Mouse (Mus musculus): ENCODE measurements around the gene Slit1.

- no peak for TF ChIP-seq POLR2A (IDR thresholded peaks at IDR 0.05; ENCODE audit: borderline replicate concordance, control insufficient read depth, low read depth, low read length)
- TF ChIP-seq CTCF (IDR thresholded peaks at IDR 0.05; ENCODE audit: control insufficient read depth, insufficient read depth, low read length), result no peak
Observed at GRCm38 (mm10) chr19:41589026-41589425, 154.4 kb downstream of the Slit1 start.

Measured in bone marrow, adult 2 months (tissue).